Mouse (Mus musculus) T-helper 1 cell (primary cell): ENCODE results near the gene Slc9c1.

Experiments
- in situ Hi-C: fragments of 300-600 bp; cut with MboI, MseI; formaldehyde crosslinking; loops from one replicate; pipeline ENCODE4 v1.15.1; 2025; ENCODE audit warnings: high pct_unique_total_duplicates

Gene Slc9c1

GRCm38 (mm10) chr16:45624791-45625190 is 89.7 kb downstream of the Slc9c1 start:
- in situ Hi-C loops = loop anchor here (5.0 kb wide), 1 partner anchor 427 kb away; no protein-coding TSS in a partner anchor

DNA sequence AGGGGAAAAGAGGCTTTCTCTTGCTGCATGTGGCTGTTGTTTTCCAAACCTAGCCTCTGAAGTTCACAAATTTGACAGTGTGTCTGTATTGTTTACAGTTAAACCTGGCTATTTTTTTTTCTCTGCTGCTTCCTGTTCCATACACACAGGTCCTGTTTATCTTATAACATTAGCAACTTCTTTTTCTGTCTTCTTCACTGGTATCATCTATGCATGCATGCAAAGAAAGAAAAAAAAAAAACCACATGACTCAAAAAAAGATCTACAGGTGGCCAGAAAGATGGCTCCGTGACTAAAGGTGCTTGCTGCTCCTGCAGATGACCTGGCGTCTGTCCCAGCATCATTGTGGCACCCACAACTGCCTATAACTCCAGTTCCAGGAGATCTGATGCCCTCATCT is 90.2 kb downstream of the Slc9c1 start:
- in situ Hi-C loops = no loop called here

DNA sequence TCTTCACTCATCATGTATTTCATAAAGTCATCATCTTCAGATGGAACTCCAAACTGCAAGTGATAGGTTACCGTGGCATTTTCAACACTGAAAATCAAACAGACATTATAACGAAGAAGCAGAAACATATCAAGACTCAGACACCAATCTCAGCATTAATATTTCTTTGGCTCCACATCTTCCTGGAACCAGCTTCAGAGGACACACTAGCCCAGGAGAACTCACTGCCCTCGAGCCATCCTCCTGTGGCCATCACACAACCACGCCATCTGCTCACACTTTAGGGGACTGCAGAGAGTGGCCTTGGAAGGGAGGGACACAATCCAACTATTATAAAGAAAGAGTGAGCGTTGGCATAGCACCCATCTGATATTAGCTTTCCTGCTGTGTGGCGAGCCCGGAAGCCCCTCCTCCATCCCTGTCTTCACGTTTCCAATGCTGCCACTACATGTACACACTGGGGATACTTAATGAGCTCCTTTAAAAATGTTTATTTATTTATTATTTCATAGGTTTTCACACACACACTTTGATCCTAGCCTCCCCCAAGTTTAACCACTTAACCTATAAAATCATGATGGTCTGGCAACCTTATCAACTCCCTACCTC is 94.5 kb downstream of the Slc9c1 start:
- in situ Hi-C loops = loop anchor here (5.0 kb wide), 2 partner anchors 32 to 48 kb away; no protein-coding TSS in a partner anchor

- in situ Hi-C loops = loop anchor here (5.0 kb wide), 2 partner anchors 33 to 47 kb away; no protein-coding TSS in a partner anchor
Observed at GRCm38 (mm10) chr16:45630347-45630960, 95.3 kb downstream of the Slc9c1 start.

DNA sequence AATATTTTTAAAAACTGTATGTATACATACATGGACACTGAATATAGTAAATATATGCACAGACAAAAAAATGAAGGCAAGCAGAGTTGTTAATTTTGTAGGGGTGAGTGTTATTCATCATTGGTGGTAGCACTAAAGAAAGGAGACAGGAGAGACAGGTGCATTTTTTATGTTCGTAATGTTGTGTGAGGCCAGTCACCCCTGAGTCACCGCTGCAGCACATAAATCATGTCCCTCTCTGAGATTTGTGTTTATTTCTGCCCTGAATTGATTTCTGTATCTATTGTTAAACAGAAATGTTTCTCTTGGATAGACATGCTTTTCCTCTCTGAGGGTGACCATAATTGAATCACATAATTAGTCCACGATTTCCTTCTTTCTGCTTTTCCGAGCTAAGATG is 97.3 kb downstream of the Slc9c1 start:
- in situ Hi-C loops = loop anchor here (5.0 kb wide), 2 partner anchors 35 to 45 kb away; no protein-coding TSS in a partner anchor

DNA sequence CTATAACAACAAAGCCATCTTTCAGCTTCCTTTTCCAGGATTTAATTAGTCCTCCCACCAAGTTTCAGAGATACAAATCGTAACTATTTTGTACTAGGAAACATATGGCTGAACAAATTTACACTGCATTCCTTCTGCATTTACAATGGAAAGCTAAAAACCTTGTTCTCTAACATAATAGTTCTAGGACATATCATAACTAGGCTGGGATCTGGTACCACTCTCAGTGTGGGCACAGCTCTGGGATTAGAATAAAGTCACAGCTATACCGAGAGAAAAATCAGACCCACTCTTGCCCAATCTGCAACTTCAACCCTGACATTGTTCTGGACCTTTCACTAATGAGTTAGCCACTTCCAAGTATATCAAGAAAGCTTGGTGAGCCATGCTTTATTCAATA is 100.7 kb downstream of the Slc9c1 start:
- in situ Hi-C loops = no loop called here

DNA sequence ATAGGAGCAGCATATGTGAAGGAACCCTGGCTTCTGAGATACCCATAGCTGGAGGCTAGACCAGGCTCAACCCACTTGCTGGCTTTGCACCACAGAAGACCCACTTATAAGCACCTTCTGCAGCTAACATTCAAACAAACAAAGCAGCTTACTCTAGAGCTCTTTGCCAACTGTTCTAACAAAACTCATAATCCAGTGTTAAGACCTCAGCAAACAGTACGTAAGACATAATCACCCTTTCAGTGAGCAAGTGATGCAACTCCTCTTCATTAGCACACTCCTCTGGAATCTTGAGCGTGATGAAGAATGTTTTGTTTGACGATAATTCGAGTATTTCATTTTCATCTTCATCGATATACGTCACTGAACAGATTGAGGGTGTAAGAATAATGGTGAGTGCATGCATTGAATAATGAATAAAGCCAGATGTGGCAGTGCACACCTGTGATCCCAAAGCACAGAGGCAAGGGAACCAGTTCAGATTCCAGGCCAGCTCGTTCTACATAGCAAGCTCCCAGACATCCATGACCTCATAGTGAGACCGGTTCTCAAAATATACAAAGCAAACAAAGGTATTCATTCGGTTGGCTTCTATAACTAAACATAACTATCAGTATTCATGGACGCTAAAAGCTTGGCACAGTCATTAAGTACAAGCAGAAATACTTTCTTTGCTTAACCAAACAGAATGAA is 105.1 kb downstream of the Slc9c1 start:
- in situ Hi-C loops = no loop called here

GRCm38 (mm10) chr16:45641301-45641700 is 106.2 kb downstream of the Slc9c1 start:
- in situ Hi-C loops = no loop called here

- in situ Hi-C loops = no loop called here
Observed at GRCm38 (mm10) chr16:45643944-45644343, 108.8 kb downstream of the Slc9c1 start.

DNA sequence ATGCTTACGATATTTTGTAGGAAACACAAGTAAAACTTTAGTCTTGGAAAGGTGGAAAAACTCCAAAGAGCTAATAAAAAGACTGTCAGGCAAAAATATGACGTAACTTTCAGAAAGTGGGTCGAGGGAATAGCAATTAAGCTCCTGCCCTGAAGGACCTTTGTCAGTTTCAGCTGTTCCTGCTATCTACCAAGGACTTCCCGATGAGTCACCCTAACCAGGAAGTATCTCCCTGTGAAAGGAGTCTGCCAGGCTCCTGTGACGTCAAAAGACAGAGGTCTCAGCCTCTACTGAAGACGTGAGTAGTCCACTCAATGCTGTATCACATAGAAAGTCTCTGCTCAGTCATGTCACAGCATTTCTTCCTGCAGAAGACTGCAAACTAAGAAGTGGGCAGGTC is 109.3 kb downstream of the Slc9c1 start:
- in situ Hi-C loops = no loop called here

DNA sequence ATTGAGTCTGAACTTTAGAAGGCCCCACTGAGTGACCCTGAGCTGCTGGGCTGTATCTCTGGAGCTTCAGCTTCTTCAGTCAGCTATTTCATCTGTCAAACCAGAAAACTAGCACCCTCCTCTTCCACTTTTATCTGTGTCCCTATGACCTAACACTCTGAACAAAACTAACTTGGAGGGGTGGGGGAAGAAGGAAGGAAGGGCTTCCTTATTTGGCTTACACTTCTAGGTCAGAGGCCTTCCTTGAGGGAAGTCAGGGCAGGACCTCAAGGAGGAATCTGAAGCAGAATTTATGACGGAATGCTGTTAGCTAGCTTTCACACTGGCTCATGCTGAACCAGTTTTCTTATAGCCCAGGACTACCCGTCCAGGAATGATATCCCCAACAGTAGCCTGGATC is 116.4 kb downstream of the Slc9c1 start:
- in situ Hi-C loops = no loop called here

DNA sequence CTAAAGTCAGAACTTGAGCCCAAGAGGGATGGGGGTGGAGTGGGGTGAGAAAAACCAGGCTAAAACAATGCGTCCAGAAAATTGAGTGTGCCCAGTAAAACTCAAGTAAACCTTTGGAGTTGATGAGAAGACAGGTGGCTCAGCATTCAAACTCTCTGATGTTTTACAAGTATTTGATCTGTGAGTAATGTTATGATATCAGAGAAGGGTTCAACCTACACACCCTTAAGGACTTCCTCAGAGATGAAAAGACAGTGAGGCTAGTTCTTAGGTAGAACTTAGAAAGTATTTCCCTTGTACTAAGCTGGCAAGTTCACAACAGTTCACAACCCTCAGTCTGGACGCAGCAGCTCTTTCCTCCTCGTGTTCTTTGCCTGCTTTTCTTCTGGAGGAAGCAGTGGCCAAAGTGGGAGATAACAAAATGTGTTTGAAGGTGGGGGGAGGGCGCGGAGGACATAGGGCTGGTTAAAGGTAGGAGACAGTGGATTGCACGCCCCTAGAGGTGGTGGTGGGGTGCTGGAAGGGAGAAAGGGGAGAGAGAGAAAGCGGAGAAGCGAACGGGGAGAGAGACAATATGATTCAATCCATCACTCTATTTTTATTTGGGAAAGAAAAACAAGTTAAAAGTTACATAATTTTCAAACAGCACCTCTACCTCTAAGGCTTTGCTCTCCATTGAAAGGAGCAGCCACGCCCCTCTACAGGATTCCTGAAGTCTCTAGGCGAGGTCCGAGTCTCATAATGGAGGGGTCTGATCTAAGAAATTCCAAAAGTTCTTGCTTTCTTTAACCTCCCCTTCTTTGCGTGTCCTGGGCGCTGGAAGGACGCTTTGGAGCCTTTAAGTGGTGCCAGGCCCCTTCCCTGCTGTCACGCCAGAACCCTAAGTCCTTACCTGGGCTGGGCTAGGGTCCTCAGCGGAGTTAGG is 118.2 kb downstream of the Slc9c1 start:
- in situ Hi-C loops = no loop called here

DNA sequence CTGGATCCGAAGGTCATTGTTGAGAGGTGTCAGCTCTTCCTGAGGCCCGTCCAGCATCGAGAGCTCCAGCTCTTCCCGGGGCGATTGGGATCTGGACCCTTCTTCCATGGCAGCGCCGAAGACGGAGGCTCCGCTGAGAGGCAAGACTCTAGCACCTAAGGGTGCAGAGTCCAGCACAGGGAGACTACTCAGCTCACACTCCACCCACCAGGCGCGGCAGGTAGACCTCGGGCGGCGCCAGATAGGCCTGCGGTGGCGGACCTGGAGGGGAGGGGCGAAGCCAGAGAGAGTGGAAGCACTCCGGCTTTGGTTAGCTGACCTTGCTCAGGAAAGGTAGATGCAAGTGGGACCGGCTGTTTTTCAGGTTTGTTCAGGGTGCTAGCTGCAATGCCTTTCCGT is 118.8 kb downstream of the Slc9c1 start, which contains the start of gene BC016579:
BC016579 (minus strand) TSS at position 135 of the 399 bp plus-strand sequence.
- in situ Hi-C loops = no loop called here

DNA sequence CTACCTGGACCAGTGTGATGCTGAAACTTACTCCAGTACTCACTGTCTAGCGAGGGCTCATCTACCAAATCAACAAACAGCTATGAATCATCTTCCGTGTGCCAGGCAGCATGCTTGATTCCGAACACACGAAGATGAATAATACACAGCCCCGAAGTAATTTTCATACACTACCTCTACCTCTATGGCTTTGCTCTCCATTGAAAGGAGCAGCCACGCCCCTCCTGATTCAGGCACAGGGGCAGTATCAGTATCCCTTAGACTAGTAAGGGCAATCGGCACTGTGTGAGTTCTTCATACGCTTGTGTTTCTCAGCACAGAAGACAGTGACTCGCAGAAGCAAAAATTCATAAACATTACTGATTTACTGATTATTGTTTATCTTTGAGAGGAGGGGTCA is 119.4 kb downstream of the Slc9c1 start:
- in situ Hi-C loops = no loop called here
